Mouse (Mus musculus) left cerebral cortex, adult 18-20 months (tissue): Measurements from ENCODE around the gene Slc6a20a. TPM values are rescaled to one million over a fixed set of nuclear protein-coding genes. Genes with fewer than 3 reads are reported as not detected.
"Not testable (repeated sequence)": the region's sequence is repeated elsewhere in the genome, so short reads cannot be mapped to it uniquely, and the experiment has no call there.

ENCODE experiments used
- DNase-seq, 2 experiments: peaks; one replicate each; pipeline ENCODE4 v3.0.0; 2021 to 2022; ENCODE audit warnings: low spot score in 2 of 2, mixed read lengths in 1 of 2
- long read RNA-seq, 2 experiments: library from polyadenylated mRNA; stranded (forward); transcript quantifications; one replicate each; pipeline ENCODE4 v2.0.0; 2021
- total RNA-seq, 2 experiments: library from RNA; stranded (reverse); gene quantifications; 2 replicates each; pipeline ENCODE4 v1.2.3; 2021

Slc6a20a gene
- total RNA-seq = 10 to 100 TPM; 25.2 to 28.1 TPM
- long read RNA-seq, experiment 1, transcript Slc6a20a-201 (11 exons, 2,732 nt) = major isoform, 39 of 49 reads
- long read RNA-seq, experiment 1, partial matches to known transcripts = 0 of 49 reads
- long read RNA-seq, experiment 1, other reads (novel, unspliced or antisense) = 10 of 49 reads
- long read RNA-seq, experiment 2, transcript Slc6a20a-201 (11 exons, 2,732 nt) = major isoform, 23 of 29 reads
- long read RNA-seq, experiment 2, partial matches to known transcripts = 3 of 29 reads
- long read RNA-seq, experiment 2, other reads (novel, unspliced or antisense) = 3 of 29 reads

DNA sequence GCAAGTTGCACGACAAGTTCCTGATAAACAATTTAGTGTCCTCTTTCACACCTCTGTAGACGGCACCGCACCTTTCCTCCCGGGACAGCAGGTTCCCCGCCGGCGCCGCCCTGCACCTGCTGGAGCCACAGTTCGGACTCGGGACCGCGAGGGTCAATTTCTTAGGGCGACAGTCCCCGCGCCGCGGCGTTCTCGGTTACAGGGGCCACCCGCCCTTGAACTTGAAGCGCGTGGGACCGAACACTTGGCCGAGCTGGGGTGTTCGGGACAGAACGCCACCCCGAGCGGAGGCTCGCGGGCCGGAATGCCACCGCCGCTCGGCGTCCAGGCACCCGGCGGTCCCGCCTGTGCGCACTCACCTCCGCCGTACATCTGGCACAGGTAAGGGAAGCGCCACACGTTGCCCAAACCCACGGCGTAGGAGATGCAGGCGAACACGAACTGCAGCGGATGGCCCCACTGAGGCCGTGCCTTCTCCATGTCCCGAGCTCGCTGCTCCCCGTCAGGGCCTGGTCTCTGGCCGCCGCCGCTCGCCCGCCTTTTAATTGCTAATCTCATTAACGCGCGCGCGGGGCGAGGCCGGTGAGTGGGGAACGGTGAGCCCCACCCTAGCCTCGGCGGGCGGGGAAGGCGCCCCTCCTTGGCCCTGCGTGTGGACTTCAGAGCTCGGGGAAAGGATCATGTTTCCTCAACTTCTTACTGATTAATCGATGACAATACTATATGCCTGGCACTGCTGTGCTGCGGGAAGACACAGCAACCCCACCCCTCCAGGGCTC, at the start of gene Slc6a20a, which contains the start of gene Ccr9:
Gene Slc6a20a, minus strand, starts transcription at position 559 of the 779 bp plus-strand sequence.
Gene Ccr9, plus strand, starts transcription at position 113 of the 779 bp plus-strand sequence.
- DNase-seq = peak in 1 of 2 experiments; percentile 9

DNA sequence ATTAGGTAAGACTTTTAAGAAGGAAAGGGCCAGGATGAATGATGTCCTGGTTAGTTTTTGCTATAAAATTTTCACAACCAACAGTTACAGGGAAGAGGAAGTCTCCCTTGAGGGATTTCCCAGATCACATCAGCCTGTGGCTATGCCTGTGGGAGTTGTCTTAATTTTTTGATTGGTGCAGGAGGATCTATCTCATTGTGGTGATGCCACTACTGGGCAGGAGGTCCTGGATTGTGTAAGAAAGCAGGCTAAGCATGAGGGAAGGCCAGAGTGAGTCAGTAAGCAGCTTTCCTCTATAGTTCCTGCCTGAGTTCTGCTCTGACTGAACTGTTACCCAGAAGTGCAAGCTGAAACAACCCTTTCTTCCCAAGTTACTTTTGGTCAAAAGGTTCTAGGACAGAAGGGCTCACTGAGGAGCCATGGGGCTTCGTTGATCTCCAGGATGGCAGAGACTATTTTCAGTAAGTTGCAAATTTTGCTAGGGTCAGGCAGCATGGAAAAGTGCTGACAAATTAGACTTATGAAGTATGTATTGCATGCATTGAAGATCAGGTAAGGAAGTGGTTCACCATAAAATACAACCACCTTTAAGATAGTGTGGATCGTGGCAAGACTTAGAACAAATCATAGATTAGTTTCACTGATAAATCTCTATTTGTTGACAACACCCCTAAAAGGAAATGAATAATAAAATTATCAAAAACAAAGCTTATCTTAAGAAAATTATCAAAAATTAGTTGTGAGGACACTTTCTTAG, 44.2 kb upstream of the Slc6a20a start:
- DNase-seq = no peak

DNA sequence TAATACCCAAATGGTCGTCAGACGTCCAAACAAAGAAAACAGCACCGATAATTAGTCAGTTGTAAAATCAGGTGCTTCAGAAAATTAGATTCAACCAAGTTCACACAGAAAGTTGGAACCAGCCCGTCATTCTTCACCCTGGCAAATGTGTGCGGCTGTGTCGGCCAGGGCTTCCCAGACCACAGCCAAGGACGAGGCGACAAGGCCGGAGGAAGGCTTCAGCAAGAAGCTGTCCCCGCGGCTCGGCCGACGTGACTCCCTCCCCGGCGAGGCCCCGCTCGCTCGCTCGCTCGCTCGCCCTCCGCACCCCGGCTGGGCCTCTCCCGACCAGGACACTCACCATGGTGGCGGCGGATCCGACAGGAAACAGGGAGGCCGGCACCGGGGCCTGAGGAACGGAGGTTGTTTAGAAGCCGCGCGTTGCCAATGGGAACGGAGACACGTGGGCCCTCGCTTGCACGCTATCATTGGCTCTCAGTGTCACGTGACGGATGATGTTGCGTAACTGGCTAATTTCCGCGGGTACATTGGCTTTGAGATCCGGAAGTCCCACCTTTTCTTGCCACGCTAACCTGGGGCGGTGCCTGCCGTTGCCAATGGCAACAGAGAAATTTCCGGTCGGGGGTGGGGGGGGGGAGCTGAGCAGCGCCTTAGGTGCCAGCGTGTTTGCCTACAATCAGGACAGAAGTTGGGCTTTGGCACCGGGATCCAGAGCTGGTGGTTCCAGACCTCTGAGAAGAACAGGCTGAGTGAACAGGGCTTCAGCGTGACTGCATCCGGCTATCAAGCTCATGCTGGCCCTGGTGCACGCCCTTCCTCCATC, 38.7 kb upstream of the Slc6a20a start, which contains the start of gene Lztfl1:
Gene Lztfl1, minus strand, starts transcription at position 512 of the 823 bp plus-strand sequence.
- peak; percentile 96 to 97 for DNase-seq

DNA sequence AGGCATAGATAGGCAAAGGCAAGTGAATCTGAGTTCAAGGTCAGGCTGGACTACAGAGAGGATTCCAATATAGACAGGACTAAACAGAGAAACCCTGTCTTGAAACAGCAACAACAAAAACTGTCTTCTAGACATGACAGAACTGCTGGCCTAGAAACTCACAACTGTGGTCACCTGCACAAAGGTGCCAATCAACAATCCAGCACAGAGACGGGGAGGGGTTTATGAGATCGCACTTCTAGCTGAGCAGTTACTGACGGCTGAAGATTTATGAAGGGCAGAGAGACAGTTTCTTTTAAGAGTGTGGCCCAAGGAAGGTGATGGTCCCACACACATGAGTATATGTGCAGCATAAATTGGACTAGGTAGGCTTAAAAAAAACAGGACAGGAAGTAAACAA, 37.6 kb upstream of the Slc6a20a start:
- DNase-seq = no peak

DNA sequence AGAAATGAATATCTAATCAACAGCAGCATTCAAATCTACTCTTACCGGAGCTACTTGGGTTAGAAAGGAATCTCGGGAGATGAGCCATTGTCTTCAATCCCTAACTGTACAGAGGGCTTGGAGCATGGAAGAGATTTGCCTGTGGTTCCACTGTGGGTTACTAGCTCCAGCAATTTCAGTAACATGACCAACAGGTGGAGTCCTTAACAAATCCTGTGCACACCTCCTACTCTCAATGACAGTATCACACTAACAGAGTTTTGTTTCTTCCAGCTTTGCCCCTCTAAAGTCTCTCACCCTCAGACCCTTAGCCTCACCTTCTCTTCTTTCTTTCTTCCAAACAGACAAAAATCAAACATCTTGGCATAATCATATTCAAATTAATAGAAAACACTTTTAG, 34.4 kb upstream of the Slc6a20a start:
- DNase-seq = no peak

DNA sequence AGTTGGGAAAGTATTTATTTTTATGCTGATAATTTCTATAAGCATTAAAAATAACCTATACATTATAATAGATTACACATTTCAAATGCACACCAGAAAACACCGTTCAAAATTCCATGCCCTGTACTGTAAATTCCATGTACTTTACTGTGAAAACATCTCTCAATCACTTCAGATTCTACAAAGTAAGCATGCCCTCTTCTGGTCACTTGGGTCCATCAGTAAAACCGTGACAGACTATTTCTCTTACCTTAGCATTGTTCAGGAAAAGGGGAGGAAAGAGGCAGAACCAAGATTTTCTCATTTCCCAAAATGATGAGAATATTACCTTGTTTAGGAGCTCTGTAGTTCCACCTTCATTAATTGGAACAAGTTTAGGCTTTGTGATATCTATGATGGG, 30.5 kb upstream of the Slc6a20a start:
- no peak for DNase-seq

DNA sequence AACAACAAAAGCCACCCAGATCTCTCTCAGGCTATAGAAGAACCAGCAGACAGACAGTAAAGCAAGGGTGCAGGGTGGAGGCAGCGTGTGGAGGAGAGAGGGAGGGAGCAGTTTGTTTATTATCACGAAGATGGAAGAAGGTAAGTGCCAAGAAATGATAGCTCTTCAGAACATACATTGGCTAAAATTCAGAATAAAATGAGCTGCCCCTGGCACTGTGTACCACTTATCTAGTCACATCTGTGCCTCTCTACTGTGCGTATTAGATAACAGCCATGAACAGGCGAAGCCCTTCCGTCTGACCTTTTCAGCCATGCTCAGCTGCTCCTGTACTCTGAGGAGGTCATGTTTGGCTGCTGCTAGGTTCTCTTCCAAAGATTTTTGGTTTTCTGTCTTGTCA, 23.1 kb upstream of the Slc6a20a start:
- no peak for DNase-seq

DNA sequence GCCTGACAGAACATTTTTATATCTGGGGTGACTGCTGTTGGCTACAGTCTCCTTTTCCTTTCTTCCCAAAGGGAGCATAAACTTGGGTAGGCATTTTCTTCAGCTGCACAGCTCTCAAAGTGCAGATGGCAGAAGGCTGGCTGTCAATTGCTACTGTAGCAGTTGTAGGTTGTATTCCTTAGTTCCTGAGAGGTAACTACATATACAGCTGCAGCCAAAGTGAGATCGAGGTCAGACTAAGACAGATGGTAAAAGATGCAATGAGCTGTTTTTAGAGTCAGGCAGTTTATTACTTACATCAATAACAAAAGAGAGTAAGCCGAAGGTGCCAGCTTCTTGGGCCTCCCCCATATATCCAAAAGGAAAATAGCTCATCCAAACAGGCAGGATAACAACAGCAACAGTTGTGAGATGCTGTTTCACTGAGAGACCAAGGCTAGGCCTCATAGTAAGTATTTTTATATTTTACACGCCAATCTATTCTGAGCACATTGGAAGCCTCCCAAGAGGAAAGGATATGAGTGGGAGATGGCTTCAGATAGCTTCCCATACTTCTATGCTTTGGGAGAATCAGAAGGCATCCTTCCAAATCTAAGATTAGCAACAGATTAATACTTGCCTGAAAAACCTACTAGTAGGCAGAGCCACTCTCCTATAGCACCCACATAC, 17.1 kb upstream of the Slc6a20a start:
- DNase-seq = peak; percentile 9 to 19

DNA sequence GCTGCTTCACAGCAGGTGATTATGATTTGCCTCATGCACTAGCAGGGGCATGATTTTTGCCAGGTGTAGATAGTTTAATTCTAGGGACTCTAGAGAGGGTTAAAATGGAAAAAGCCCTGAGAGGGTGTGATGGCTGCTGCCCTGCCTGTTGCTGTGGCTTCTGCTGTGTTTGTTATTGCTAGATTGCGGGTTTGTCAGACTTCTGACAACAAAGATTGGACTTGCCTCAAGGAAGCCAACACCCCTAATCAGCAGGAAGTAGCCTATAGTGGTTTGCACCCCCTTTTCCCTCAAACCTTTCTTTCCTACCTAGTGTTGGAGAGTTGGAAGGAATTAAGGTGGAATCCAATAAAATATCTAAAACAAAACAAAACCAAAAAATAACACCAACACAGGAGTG, 9.5 kb upstream of the Slc6a20a start:
- DNase-seq = no peak

DNA sequence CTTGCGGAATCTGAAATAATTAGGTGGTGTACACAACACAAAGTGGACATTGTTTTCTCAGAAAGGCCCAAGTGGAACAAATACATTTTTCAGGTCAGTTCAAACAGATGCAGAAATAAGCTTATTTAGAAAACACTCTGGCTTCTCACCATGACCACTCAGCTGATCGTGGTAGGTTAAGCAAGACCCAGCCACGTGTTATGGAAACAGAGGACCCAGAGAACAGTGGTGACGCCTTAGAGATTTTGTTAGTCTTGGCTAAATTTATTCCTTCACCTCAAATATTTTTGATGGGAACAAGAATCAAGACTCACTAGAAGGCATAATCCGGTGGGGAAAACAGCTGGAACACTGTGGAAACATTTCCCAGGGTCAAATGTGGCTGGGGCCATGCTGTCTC, 7.5 kb upstream of the Slc6a20a start:
- no peak for DNase-seq

DNA sequence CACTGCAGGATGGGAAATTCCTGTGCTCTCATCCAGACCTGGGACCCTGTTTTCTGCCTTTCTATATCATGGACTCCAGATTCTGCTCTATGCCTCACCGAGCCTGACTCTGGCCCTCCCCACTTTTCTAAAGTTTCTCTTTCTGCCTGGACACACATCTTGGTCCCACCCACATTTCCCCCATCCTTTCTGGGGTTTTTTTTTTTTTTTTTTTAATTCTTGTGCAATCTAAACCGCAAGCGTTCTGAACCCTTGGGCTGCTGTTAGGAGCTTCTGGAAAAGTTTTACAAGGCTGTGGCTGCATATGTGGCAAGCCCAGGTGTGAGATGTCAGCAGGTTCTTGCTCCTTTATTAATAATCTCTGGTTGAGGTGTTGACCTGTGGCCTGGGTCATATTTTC, 5.0 kb upstream of the Slc6a20a start:
- no peak for DNase-seq

DNA sequence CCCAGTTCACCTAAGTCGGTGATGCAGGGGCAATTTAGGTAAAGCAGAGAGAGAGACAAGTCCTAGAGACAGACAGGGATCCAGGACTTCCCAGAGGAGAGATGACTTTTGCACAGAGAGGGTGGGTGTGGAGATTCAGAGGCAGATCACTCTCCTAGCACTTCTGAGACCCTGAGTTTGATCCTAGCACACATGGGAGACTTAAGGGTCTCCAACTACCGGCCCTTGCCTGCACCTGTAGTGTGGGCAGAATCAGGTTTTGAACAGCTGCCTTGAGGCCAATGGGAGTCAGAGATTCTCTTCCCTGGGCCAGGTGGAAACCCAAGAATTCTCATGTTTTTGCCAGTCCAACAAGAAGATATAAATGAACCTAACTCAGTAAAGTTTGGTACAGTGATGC, 513 bp upstream of the Slc6a20a start:
- no peak for DNase-seq

DNA sequence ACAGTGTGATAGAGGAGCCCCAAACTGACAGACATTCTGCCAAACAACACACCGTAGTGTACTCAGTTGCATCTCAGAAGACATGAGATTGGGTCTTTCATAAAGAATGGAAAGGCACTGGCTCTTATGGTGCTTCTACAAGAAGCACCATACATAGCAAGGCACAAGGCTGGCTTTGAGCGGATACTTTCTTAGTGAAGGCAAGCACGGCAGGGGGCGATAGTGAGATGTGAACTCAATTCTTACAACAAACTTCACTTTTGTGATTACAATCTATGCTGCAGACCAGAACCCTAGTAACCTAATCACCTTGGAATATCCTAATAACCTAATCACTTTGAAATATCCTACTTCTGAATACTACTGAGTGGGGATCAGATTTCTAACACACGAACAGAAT, 13.0 kb downstream of the Slc6a20a start:
- peak; percentile 21 to 44 for DNase-seq

DNA sequence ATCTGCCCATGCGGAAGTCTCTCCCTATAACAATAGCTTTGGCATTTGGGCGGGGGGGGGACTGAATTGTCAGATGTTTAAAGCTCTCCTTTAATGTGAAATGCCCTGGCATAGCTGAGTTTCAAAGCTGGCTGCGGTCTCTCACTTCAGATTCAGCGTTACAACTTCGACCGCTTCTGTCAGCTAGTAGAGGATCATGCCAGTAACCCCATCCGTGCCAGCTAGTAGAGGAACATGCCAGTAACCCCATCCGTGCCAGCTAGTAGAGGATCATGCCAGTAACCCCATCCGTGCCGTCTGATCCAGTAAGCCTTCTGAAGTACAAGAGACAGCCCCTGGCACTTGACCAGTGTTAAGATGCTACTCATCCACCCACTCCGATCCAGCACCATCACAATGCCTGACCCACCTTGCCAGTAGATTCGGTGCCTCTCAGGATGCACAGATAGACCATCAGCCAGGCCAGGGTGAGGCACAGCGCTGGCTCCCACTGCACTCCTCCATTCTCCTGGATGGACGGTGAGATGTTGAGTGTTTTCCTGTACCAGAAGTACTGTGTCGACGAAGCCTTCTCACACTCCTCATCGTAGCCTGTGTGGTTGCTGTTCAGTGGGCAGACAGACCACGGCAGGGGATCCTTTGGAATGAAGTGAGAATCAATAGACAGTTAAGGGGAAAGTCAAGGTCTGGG, 18.6 kb downstream of the Slc6a20a start:
- DNase-seq = not testable (repeated sequence)

DNA sequence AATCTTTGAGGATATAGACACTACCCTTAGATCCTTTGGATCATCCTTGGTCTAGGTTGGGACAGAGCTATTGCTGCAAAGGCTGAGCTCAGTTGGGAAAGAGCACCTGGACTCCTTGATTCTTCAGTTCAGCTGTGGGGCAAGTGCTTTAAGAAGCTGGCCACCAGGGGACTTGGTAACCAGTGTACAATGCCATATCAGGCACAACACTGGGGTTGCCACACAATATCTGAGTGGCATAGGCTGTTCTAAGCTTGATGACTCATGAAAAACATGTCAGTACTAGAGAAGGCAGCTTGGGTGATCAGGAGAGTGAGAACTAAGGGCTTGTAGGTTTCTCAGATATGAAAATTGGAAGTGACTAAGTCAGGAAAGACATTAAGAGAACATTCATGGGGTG, 19.7 kb downstream of the Slc6a20a start:
- no peak for DNase-seq

DNA sequence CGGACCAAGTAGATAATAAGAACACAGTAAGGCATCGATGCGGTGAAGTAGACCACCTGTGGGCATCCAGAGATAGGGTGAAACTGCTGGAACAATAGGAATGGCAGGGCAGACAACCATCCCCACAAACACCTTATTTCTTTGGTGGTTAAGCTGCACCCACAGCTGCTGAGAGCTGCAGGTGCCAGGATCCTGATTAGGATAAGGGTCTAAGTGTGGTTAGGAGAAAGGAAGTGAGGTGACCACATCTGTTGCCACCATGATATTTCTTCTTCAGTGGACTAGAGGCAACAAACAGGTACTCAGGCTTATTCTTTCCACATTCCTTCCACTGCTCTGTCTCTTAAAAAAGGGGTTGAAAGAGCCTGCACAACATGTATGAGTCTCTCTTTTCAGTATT, 21.2 kb downstream of the Slc6a20a start:
- DNase-seq = no peak

DNA sequence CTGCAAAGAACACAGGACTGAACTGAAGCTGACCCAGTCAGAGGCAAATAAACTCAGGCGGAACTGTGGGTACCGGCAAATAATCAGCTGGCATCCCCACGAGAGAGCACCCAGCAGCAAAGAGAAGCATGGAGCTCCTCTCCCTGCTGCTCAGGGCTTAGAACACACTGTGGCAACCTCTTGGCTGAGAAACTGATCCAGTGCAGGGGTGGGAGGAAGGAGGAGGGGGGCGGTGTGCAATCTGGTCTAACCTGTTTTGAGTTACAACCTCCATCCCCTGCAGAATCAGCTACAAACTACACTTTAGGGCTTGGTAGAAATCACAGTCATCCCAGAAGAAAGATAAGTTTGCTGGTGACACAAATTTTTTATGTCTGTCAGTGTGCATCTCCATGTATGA, 27.3 kb downstream of the Slc6a20a start:
- no peak for DNase-seq

DNA sequence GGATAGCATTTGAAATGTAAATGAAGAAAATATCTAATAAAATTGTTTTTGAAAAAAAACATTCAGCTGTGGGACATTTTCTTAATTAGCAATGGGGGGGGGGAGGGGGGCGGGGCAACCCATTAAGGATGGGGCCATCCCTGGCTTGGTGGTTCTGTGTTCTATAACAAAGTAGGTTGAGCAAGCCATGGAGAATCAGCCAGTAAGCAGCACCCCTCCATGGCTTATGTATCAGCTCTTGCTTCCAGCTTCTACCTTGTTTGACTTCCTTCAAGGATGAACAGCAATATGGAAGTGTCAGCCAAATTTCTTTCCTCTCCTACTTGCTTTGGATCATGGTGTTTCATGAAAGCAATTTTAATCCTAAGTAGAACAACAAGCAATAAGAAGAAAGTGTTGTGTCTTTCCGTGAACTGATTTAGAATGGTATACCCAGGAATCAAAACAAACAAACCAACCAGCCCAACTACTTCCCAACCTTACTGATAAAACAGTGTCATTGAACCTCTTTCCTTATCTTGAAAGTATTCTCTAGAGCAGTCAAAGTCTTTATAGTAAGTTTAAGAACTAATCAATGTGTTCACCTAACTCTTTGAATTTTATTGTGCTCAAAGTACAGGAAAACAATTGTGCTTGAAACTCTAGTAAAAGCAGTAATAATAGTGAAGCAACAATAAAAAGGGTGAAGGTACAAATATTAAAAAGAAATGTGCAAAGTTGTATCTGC, 28.7 kb downstream of the Slc6a20a start:
- no peak for DNase-seq

DNA sequence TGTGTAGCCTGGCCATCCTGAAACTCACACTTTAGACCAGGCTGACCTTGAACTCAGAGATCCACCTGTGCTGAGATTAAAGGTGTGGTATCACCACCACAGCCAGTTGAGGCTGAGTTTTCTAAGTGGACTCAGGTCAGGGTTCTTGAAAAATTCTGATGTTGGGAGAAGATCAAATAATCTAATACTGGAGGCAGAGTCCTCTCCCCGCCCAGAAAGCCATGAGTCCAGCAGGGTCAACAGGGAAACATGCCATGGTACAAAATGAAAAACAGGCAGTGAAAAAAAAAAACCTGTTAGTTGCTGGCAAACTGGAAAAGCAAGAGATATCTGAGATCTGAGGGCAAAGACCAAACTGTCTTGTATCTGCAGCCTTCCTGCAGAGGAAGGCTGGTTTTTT, 38.6 kb downstream of the Slc6a20a start:
- DNase-seq = no peak
